Mouse (Mus musculus) megakaryocyte progenitor cell, adult 5-6 weeks (primary cell): ENCODE results near the gene Fibcd1. TPM values are rescaled to one million over a fixed set of nuclear protein-coding genes. Genes with fewer than 3 reads are reported as not detected.

Experiments
- ATAC-seq: replicated peaks from 2 replicates; pipeline ENCODE4 v1.8.0; 2016; ENCODE audit warnings: mild to moderate bottlenecking, moderate TSS enrichment, inconsistent platforms; ENCODE audit not compliant: poor library complexity
- total RNA-seq, 2 experiments: library from RNA; stranded (forward) in 1 of 2; stranded (reverse) in 1 of 2; fragments of 157-497, 149-512 nt in 1 of 2; fragments of 200-1000 nt in 1 of 2; gene quantifications; 2 replicates each; pipeline versions ENCODE4 v1.2.3 to v1.2.4; 2015 to 2017

The Fibcd1 gene
- total RNA-seq, 2 experiments from 2014 or later, result not detected

- no peak for ATAC-seq
Measured at GRCm38 (mm10) chr2:31776479-31776878, 69.3 kb downstream of the Fibcd1 start.

GRCm38 (mm10) chr2:31770781-31771441 is 74.9 kb downstream of the Fibcd1 start:
- peak; percentile 72 for ATAC-seq

GRCm38 (mm10) chr2:31769631-31770111 is 76.1 kb downstream of the Fibcd1 start:
- peak; percentile 35; the same call in 1 of the 2 replicates for ATAC-seq

GRCm38 (mm10) chr2:31769115-31769514 is 76.7 kb downstream of the Fibcd1 start:
- peak; percentile 61 for ATAC-seq

GRCm38 (mm10) chr2:31767815-31768214 is 78.0 kb downstream of the Fibcd1 start:
- no peak for ATAC-seq

GRCm38 (mm10) chr2:31767104-31767503 is 78.7 kb downstream of the Fibcd1 start:
- no peak for ATAC-seq

Other genes with a start within 250 kb of the Fibcd1 start
- gene Prdm12, start 206.0 kb downstream of the Fibcd1 start, total RNA-seq (2015), result not detected in 2 replicates
- not detected in 2 replicates for gene Prdm12, start 206.0 kb downstream of the Fibcd1 start, total RNA-seq (2017)
- gene Exosc2, start 175.3 kb downstream of the Fibcd1 start, total RNA-seq (2015), result 46.7 and 48.2 TPM in 2 replicates
- gene Exosc2, start 175.3 kb downstream of the Fibcd1 start, total RNA-seq (2017), result 74.1 and 74.6 TPM in 2 replicates
- gene Abl1, start 157.6 kb downstream of the Fibcd1 start, total RNA-seq (2015), result 25.1 and 32.6 TPM in 2 replicates
- 20.0 and 24.3 TPM in 2 replicates for gene Abl1, start 157.6 kb downstream of the Fibcd1 start, total RNA-seq (2017)
- not detected in 2 replicates for gene Qrfp, start 35.4 kb downstream of the Fibcd1 start, total RNA-seq (2015)
- gene Qrfp, start 35.4 kb downstream of the Fibcd1 start, total RNA-seq (2017), result not detected in 2 replicates
- not detected in 2 replicates for gene Lamc3, start 41.3 kb upstream of the Fibcd1 start, total RNA-seq (2015)
- gene Lamc3, start 41.3 kb upstream of the Fibcd1 start, total RNA-seq (2017), result not detected in 2 replicates
- gene Aif1l, start 104.1 kb upstream of the Fibcd1 start, total RNA-seq (2015), result 0.24 and 0.25 TPM in 2 replicates
- 0.47 TPM in 1 of 2 replicates, not detected in the other for gene Aif1l, start 104.1 kb upstream of the Fibcd1 start, total RNA-seq (2017)
- gene Nup214, start 128.4 kb upstream of the Fibcd1 start, total RNA-seq (2015), result 88.1 and 106 TPM in 2 replicates
- 30.7 and 59.6 TPM in 2 replicates for gene Nup214, start 128.4 kb upstream of the Fibcd1 start, total RNA-seq (2017)
- gene Fam78a, start 238.9 kb upstream of the Fibcd1 start, total RNA-seq (2015), result 8.9 and 11.9 TPM in 2 replicates
- 7.5 and 10.8 TPM in 2 replicates for gene Fam78a, start 238.9 kb upstream of the Fibcd1 start, total RNA-seq (2017)
- gene Plpp7, start 249.5 kb upstream of the Fibcd1 start, total RNA-seq (2015), result 1.4 TPM in 2 replicates
- 0.54 and 2.5 TPM in 2 replicates for gene Plpp7, start 249.5 kb upstream of the Fibcd1 start, total RNA-seq (2017)